Mouse (Mus musculus) neutrophil, adult 5-6 weeks (primary cell): ENCODE results near the gene Gm3952. TPM values are rescaled to one million over a fixed set of nuclear protein-coding genes. Genes with fewer than 3 reads are reported as not detected.

Experiments used
- ATAC-seq: fragments of 151-379, 151-347 bp; 2 replicates; pipeline ENCODE4 v1.8.0; 2017; ENCODE audit warnings: mild to moderate bottlenecking, moderate TSS enrichment; ENCODE audit not compliant: insufficient number of reproducible peaks, poor library complexity, low FRiP score, severe bottlenecking; ENCODE audit errors: extremely low read depth
- total RNA-seq: library from RNA; stranded (forward); fragments of 200-1000 nt; gene quantifications from 2 replicates; pipeline ENCODE4 v1.2.3, GENCODE M21; 2017

Gm3952 gene
- total RNA-seq, result not detected in 2 replicates

GRCm38 (mm10) chr8:128798594-128798993 is at the start of gene Gm3952:
Gm3952 (minus strand) TSS chr8:128798694.
- no peak for ATAC-seq

GRCm38 (mm10) chr8:128843749-128844148 is 45.3 kb upstream of the Gm3952 start:
- ATAC-seq, result no peak

GRCm38 (mm10) chr8:128812521-128812920 is 14.0 kb upstream of the Gm3952 start:
- ATAC-seq, result no peak

GRCm38 (mm10) chr8:128735692-128736091 is 62.8 kb downstream of the Gm3952 start:
- ATAC-seq, result no peak

- ATAC-seq, result no peak
Observed at GRCm38 (mm10) chr8:128734118-128734517, 64.4 kb downstream of the Gm3952 start.

GRCm38 (mm10) chr8:128732254-128732653 is 66.2 kb downstream of the Gm3952 start:
- ATAC-seq, result no peak

- no peak for ATAC-seq
Observed at GRCm38 (mm10) chr8:128727213-128727612, 71.3 kb downstream of the Gm3952 start.

GRCm38 (mm10) chr8:128724819-128725218 is 73.7 kb downstream of the Gm3952 start:
- no peak for ATAC-seq

GRCm38 (mm10) chr8:128716184-128716583 is 82.3 kb downstream of the Gm3952 start:
- no peak for ATAC-seq

- ATAC-seq, result peak; percentile 91
Observed at GRCm38 (mm10) chr8:128709261-128709660, 89.2 kb downstream of the Gm3952 start.

- no peak for ATAC-seq
Observed at GRCm38 (mm10) chr8:128704836-128705235, 93.7 kb downstream of the Gm3952 start.

GRCm38 (mm10) chr8:128704376-128704775 is 94.1 kb downstream of the Gm3952 start:
- ATAC-seq, result no peak

- no peak for ATAC-seq
Observed at GRCm38 (mm10) chr8:128697945-128698344, 100.5 kb downstream of the Gm3952 start.

GRCm38 (mm10) chr8:128696701-128697397 is 101.6 kb downstream of the Gm3952 start:
- no peak for ATAC-seq

Other genes with a start within 250 kb of the Gm3952 start
- 67.6 and 73.8 TPM in 2 replicates for gene Itgb1, start 113.0 kb downstream of the Gm3952 start, total RNA-seq